Mouse (Mus musculus): ENCODE measurements around the gene Lix1.
"Not testable (repeated sequence)": the region's sequence is repeated elsewhere in the genome, so short reads cannot be mapped to it uniquely, and the experiment has no call there.

Lix1 gene

GRCm38 (mm10) chr17:17492116-17492515, 89.6 kb downstream of the Lix1 start:
- no peak for DNase-seq (ENCODE audit: extremely low read depth, low read depth, low spot score)

DNA sequence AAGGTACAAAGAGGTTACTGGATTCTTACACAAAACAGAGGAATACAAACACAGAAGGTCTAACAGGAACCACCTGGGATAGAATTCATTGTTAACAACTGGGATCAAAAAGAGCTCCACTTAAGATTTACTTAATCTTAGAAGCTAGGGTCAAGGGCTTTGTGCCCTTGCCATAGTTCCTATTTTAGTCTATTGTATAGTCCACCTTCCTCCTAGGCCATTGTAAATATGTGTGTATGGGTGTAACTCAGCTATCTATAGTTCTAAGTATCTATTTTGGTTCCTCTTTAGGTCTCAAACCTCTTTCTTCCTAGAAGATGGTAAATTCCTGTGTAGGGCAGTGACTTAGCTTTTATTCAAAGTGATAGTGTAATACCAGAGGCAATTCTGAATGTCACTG, 93.8 kb downstream of the Lix1 start:
- DNase-seq (ENCODE audit: extremely low read depth, low read depth, low spot score): not testable (repeated sequence)

DNA sequence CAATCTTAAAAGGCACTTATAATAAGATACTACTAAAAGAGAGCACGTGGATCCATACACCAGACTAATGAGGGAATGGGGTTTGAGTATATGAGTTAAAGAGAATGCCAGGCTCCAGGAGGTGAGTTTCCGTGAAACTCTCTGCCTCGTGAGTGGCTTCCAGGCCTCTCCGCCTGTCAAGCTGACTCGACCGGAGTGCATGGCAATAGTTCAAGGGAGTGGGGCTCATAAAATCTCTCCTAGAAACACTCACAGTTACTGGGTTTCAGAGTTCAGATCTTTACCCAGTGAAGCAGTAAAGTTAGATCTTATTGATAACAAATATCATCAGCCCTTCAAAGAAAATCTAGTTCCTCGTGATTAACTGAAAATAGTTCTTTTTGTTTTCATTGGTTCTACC, 94.3 kb downstream of the Lix1 start:
- no peak for DNase-seq (ENCODE audit: extremely low read depth, low read depth, low spot score)

GRCm38 (mm10) chr17:17498848-17499247, 96.4 kb downstream of the Lix1 start:
- no peak for DNase-seq (ENCODE audit: extremely low read depth, low read depth, low spot score)

DNA sequence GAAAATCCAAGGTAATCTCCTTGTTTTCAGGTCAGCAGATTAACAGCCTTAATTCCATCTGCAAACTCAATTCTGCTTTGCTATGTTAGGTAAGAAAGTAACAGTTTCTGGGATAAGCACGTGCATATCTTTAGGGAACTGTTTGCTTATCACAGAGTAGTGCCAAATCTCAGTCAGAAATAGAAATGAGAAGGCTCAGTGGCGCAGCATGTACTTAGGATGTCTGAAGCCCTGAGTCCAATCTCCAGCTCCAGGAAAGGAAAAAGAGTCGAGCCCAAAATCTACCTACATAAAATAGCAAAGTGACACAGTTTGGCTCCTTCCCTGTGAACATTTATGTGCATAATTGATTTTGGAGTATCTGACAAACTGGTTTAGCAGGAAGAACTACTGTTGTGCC, 96.8 kb downstream of the Lix1 start:
- DNase-seq (ENCODE audit: extremely low read depth, low read depth, low spot score): no peak

DNA sequence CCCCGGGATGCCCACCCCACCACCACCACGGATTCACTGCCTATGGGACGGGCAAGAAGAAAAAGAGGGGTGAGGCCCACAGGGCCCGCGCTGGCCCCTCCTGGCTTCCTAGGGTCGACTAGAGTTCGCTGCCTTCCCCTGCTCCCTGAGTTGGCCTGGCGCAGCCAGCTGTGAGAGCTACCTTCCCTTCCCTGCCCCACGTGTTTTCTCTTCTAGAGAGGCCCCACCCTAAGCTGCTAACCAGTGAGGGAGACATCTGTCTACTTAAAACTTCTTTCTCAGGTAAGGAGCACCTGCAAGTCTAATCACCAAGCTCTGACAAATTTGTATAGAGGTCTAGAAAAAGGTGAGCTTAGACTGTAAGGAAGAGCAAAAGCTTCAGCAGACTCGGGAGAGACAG, 104.2 kb downstream of the Lix1 start:
- DNase-seq (ENCODE audit: extremely low read depth, low read depth, low spot score): no peak

Data from fat pad, adult 2 months (tissue).